Mouse (Mus musculus) telencephalon, adult 2 months (tissue): ENCODE data around the gene Csf2.

Experiments used
- DNase-seq: peaks from one replicate; pipeline ENCODE4 v3.0.0-alpha.2; 2011; ENCODE audit warnings: low read depth, low spot score

Gene Csf2

DNA sequence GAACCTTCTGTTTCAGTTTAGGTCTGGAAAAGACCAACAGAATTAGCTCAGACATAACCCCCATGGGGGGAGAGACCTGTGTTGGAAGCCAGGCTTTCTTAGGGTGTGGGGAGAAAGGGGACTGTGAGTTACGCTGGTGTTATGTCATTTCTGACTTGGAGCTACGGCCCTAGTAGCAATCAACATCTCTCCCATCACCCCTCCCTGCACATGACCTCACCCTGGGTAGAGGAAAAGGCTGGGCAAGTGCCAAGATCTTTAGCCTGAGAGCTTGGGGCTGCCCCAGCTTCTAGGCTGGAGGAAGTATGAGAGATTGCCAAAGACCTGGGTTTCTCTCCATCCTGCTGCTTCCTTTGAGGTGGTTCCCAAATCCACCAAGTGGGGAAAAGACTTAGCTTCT, 12.5 kb downstream of the Csf2 start:
- DNase-seq: no peak

DNA sequence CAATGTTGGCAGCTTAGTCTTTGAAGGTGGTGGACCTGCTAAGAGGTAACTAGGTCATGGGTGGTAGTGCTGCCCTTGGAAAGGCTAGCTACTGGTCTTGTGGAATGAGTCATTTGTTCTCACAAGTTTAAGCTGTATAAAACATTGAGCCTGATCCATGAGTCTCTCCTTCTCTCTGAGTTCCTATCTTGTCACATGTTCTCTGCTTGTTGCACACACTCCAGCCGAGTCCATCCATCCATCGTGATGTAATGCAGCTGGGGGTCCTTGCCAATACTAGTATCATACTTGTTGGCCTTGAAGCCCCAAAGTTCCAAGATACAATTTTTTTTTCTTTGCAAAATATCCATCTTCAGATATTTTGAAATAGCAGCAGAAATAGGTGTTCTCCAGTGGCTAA, 22.0 kb downstream of the Csf2 start:
- no peak for DNase-seq

DNA sequence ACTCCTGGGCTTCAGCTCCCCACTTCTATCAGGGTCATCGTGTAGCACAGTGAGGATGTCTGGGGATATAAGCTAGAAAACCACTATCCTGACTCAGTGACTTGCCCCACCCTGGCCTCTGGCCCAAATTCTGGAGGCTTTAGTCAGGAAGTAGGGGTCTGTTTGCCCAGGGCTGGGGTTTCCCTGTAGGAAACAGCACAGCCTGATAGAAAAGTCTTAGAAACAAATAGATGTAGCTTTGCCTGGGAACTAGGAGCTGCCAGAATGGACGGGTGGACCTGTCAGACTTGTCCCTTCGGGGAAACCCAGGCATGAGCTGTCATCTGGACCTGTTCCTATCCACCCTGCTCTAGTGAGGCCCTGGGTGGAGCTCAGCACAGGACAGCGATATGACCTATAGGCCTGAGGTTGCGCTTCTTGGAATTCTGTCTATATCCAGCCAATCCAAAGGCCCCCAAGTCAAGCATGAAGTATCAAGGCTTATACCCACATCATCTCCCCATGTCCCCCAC, 24.9 kb downstream of the Csf2 start:
- no peak for DNase-seq

DNA sequence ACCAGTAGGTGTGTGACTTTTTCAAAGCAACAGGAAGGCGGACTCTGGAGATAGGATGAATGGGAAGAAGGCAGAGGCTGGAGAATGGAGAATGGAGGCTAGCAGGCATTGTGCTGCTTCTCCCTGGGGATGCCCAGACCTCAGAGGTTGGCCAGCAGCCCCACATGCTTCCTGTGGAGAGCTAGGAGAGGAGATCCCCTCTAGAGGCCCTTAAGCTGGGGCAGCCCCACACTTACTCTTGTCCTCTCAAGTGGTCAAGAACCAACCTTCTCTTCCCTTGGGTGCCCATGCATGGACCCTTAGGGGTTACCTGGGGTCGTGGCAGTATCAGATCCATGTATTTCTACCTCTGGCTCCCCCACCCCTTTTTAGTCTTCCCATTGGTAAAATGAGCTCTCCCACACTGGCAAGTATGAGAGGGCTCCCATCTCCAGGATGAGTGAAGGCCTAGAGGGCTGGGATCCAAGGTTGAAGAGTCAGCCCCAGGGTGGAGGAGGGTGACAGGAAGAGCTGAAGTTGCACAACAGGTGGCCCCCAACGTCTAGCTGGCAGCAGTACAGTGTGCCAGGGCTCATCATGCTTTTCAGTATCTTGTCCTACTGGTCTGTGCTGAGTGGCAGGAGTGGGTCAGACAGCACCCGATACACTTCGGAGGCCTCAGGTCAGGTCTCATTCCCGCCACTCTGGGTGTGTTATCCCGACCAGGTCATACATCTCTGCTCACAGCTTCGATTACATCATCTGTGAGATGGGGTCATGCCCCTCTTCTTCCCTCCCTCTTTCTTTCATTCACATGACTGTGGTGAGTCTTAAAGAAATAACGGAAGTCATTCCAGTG, 25.6 kb downstream of the Csf2 start:
- no peak for DNase-seq

DNA sequence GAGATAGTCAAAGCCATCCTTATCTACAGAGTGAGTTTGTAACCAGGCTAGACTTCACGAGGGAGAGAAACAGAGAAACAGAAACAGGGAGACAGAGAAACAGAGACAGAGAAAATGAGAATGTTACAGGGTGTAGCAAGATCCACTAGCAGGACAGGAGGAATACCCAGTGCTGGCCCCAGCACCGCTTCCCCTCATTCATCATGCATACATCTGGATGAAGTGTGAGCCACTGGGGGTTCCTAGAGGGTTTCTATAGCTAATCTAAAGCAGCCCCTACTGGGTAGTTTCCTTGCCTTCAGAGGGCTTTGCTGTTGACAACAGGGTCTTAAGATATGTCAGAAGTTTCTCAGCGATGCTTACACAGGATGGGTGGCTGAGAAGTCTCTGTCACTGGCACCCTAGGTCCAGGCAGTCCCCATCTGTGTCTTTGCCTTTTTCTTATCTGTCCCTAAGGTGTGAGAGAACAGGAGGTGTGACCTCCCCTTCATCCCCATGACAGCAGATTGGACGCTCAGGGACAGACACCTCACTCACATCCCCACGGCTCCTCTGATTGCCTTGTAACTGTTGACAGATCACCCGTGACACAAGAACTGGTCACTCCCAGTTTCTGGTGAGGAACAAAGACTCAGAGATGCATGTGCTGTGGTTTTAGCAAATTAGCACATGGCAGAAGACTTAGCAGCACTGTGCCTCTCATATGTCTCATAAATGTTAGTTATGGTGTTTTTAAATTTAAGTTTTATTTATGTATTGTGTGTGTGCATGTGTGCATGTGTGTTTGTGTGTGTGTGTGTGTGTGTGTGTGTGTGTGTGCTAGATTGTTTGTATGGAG, 29.3 kb downstream of the Csf2 start:
- DNase-seq: no peak

DNA sequence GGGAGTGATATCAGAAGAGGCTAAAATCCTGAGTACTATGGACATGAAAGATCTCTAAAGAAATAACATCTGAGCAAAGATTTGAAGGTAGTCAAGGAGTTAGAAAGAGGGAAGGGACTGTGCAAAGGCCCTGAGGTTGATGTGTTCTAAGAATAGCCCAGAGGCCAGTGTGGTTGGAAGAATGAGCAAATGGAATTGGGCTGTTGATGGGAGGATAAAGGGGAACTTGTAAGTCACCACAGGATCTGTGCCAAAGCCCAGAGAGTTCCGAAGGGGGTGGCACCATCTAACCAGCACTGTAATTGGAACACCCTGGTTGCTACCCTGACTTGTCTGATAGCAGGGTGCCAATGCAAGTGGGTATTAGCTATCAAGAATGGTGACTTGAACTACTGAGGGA, 30.3 kb downstream of the Csf2 start:
- DNase-seq: no peak

DNA sequence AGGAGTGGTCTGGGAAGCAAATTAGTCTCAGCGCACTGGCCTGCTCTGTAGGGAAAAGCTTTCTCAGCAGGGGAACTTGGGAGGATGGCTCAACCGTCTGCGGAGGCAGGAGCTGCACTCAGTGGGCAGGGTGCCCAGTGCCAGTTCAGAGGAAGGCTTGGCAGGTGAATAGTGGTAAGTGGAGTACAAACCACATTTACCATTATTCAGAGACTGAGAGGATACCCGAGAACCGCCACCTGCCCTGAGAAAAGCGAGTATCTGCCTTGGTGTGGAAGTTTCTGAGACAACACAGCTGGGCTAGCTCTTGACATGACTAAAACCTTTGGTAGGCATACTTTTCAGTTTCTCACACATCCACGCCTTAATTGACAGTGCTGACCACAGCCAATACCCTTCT, 32.1 kb downstream of the Csf2 start:
- DNase-seq: no peak

DNA sequence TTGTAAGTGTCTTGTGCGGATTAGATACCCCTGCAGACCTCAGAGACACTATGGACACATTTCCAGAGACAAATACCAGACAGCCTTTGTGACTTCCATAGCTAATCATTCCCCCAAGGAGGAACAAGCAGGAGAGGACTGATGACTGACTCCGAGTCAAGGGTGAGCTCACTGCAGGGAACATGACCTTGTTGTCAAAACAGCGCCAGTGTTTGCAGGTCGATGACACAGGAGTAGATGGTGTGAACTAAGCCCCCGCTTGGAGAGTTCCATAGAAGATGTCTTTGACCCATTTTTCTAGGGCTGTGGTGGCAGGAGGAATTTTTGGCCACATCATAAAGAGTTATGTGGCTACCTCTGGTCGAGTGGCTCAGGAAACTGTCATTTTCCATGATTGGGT, 33.4 kb downstream of the Csf2 start:
- no peak for DNase-seq

DNA sequence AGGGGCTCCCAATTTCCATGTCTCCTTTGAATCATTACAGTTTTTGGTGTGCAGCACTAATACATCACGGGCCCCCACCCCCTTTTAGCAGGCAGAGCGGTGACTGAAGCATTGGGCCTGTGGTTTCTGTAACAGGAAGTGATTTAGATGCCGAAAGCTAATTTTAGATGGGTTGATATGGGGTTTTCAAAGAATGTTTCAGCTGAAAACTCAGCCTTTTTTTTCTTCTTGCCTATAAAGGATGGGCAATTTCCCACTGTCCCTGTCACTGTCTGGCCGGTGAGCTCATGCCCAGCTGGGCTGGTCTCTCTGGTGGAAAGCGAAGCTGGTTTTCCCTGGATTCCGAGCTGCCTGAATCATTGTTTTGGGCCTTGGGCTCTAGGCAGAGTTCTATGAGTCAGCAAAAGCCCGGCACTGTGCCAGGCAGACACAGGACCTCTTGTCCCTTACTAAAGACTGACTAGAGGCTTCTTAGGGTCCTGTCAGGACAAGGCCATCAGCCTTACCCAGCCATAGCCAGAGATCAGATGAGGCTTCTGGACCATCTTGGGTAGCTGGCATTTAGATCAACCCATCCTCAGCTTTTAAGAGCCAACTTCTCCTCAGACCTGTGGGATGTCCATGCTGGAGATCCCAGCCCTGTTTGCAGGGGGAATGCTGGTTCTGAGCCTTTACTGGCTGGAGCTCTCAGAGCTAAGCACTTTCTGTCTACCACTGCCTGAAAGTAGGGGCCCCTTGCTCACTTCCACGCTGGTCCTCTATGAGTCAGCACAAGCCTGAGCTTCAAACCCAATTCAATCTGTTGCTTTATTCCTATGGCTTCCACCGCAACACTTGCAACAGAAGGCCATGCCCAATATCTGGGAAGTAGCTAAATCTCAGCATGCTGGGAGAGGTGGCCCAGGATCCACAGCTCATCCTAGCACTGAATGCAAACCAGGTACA, 34.7 kb downstream of the Csf2 start:
- peak; percentile 32 for DNase-seq

DNA sequence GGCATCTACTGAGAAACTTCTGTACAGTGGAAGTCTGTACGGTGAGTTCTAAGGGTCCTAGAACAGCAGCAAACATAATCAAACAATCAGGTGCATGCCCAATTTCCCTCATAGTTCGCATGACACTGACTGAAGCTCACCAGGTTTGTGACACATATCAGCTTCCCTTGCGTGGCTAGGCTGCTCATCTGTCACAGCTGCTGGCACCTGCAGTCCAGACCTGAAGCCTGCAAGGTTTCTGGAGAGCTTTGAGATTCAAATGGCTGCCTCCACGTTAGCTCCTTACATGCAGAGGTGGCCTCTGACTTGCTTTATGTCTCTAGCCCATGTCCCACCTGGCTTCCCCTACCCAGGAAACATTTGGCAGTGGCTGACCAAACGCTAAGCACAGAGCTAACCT, 35.8 kb downstream of the Csf2 start:
- DNase-seq: no peak

DNA sequence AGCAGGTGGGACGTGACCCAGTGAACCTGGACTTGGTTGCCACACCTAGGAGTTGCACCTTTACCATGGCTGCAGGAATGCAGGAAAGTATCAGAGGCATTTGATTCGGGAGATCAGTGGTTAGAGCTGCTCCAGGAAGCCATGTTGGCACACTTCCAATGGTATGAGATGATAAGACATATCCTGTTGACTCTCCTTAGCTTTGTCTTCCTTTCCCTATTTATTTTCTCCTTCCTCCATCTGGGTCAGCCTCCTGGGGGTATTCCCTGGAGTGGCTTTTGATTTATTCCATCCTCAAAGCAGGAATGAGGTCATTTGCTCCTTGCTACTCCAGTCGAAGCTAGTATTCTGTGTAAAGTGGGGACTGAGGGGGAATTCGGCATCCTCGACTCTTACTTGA, 42.5 kb downstream of the Csf2 start:
- DNase-seq: no peak

DNA sequence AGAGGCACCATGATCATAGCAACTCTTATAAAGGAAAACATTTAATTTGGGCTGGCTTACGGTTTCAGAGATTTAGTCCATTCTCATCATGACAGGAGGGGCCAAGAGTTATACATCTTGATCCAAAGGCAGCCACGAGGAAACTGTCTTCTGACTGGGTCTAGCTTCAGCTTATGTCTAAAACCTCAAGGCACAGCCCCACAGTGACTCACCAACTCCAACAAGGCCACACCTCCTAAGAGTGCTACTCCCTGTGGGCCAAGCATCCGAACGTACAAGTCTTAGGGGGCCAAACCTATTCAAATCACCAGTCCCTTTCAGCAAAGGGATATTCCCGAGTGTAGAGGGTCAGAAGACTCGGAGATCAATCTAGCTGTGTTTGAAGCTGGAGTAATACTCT, 44.1 kb downstream of the Csf2 start:
- DNase-seq: no peak

DNA sequence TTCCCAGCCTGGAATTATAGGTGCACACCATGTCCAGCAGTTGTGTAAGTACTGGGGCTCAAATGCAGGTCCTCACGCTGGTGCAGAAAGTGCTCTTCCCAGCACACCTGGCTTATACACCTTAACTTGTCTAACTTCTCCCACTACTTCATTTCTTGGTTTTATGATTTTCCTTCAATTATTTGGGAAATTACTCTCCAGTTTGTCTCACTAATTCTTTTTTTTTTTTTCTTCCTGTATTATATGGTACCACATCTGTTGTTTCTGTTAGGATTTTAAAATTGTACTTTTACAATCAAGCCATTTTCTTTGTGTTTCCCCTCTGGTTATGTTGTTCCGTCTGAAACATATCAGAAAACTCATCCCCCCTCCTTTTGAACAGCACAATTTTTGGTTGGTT, 44.7 kb downstream of the Csf2 start:
- DNase-seq: no peak

DNA sequence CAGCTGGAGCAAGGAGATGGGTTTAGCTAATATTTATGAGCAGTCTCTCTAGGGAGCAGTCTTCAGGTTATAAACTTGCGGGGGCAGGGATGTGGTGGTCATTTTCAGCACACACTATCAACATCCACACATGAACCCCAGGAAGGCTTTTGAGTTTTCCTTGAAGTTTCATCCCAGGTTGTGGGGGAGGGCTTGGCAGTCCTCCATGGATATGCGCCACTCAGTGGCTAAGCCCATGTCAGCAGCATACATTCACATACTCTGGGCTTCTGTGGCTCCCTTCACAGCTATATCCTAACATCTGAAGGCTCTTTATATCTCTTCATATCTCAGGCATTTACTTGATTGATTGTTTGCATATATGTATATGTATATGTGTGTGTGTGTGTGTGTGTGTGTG, 46.3 kb downstream of the Csf2 start:
- no peak for DNase-seq

DNA sequence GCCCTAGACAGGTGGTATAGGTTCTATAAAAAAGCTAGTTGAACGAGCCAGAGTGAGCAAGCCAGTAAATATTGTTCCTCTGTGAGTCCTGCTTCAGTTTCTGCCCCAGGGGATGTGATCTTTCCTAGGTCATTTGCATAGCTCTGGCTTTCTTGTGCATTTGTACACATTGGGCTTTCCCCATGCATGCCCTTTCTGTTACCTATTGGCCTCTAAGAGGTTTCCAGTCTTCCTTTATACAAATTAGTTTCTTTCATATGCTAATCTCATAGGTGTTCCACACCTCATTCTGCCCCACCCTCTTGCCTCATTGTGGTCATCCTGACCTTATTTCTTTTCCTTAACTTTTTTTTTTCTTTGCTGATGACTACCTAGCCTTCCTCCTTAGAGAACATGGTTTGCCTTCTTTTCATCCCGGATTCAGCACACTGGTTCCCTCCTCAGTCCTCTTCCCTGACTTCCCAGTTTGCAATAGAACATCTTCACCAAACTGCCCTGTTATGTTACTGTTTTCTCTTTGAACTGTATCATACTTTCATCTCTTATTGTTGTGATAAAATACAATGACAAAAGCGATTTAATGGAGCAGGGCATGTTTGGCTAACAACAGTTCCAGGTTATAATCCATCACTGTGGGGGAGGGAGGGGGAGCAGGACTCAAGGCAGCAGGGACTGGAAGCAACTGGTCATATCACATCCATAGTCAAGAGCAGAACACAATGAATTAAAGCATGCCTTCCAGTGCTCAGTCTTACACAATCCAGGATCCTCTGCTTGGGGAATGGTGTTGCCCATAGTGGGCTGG, 47.4 kb downstream of the Csf2 start:
- DNase-seq: no peak

DNA sequence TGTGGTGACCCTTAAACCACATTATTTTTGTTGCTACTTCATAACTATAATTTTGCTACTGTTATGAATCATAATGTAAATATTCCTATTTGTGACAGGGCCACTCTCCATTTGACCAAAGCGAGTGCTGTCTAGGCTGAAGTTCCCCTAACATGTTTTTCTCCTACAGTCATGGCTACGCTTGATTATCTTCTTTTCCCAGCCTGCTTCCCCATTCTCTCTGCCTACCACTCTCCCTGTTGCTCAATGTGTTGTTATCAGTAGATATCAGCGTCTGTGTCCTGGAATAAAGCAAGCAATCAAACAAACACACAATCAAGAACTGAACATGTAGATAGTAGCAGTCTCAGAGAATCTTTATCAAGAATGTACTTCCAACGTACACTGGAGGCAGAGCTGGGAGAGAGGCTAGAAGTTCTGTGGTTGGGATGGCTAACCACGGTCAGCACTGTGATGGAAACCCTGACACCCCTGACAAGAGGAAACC, 48.1 kb downstream of the Csf2 start:
- no peak for DNase-seq
